Mouse (Mus musculus) cerebellum, postnatal 4 days (tissue): ENCODE measurements at regions not wholly inside any gene's neighbourhood (a gene's known extent, or its start where the extent isn't known, plus 50 kb on each side); places are given as distances from the start of the nearest gene placed in this dataset.

ENCODE experiments used
- DNase-seq, 2 experiments: peaks; one replicate each; pipeline ENCODE4 v3.0.0; 2022; ENCODE audit warnings: low spot score in 2 of 2, mixed read lengths in 1 of 2

DNA sequence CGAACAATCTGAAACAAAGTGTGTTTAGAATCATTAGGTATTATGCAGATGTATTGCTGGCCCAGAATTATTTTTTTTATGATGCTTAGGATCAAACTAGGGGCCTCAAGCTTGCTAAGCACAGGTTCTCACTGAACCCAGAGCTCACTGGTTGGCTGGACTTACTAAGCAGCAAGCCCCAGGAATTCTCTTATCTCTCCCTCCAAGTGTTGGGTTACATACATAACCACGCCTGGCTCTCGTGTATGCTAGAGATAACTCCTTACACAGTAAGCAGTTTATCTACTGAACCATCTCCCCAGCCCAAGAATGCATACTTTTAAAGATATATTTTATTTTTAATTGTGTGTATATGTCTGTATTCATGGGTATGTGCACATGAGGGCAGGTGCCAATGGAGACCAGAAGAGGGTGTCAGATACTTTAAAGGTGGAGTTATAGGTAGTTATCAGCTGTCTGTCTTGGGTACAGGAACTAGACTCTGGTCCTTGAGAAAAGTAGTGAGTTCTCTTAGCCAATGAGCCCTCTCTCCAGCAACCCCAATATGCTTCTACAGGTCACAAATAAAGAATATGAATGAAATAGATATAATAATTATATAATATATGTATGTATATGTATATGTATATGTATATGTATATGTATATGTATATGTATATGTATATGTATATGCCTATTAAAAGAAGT lies 86.0 kb upstream of the Xpo1 start:
- DNase-seq, result no peak

DNA sequence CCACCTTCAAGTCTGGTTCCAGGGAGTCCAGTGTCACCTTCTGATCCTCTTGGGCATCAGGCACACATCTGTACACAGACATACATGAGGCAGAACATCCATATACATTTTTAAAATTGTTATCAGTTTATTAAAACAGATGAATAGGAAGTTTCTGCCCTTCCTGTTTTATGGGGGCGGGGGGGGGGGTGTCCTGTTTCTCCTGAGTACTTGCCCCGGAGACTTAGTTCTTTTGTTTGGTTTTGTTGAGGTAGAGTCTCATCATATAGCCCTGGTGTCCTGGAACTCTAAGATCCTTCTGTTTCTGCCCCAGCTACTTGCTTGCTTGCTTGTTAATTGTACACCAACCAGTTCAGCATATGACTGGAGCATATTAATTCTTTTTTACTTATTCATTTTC lies 85.0 kb upstream of the Xpo1 start:
- no peak for DNase-seq

GRCm38 (mm10) chr11:23171760-23172159 lies 84.1 kb upstream of the Xpo1 start:
- no peak for DNase-seq

GRCm38 (mm10) chr11:23181647-23182046 lies 74.2 kb upstream of the Xpo1 start:
- no peak for DNase-seq

- DNase-seq, result no peak
These were observed 70.6 kb upstream of the Xpo1 start for GRCm38 (mm10) chr11:23185211-23185610.

GRCm38 (mm10) chr11:23201701-23202449 lies 54.0 kb upstream of the Xpo1 start:
- DNase-seq, result no peak

- no peak for DNase-seq
These were observed 52.3 kb upstream of the Xpo1 start for GRCm38 (mm10) chr11:23203566-23203965.

- no peak for DNase-seq
These were observed 51.8 kb upstream of the Xpo1 start for GRCm38 (mm10) chr11:23204041-23204440.
